Mouse (Mus musculus) left cerebral cortex, adult 2 months (tissue): ENCODE measurements at regions not wholly inside any gene's neighbourhood (a gene's known extent, or its start where the extent isn't known, plus 50 kb on each side); places are given as distances from the start of the nearest gene placed in this dataset.
A peak's percentile ranks its signal among the peaks of the same experiment; 100 is the strongest.
"Not testable (repeated sequence)": the region's sequence is repeated elsewhere in the genome, so short reads cannot be mapped to it uniquely, and the experiment has no call there.

Experiments used
- DNase-seq, 2 experiments: peaks; one replicate each; pipeline ENCODE4 v3.0.0; 2021 to 2022; ENCODE audit warnings: low spot score in 2 of 2, mixed read lengths in 1 of 2; ENCODE audit errors: extremely low spot score in 1 of 2
- H3K27ac ChIP-seq: fragments of 200-600 bp; 2 replicates; pipeline ENCODE4 v1.8.1; 2022
- H3K4me3 ChIP-seq: fragments of 200-600 bp; 2 replicates; pipeline ENCODE4 v1.8.1; 2022
- CTCF ChIP-seq: fragments of 200-600 bp; IDR thresholded peaks from 2 replicates; pipeline ENCODE4 v1.8.1; 2022; ENCODE audit warnings: antibody characterized with exemption, mild to moderate bottlenecking, moderate library complexity
- intact Hi-C: fragments of 180-260 bp; cut with DNase I; formaldehyde crosslinking; loops from one replicate; pipeline ENCODE4 v1.15.1; 2025

DNA sequence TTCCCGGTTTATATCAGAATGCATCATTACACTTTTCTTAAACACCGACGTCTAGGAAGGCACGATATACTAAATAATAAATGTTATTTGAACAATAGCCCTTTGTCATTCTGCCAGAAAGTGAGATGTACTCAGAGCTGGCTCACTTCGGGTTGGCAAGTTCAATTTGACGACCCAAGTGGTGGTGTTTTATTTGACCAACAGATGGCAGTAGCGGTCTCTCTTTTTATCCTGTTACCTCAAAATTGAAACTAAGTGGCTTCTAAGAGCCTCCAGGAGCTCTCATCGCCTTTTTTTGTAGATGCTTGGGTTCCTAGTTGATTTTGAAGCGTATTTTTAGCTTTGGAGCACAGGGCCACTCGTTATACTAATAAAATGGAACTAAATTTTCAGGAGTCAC is 66.7 kb upstream of the Chmp2b start:
- intact Hi-C loops, result loop anchor here (1.0 kb wide), 1 partner anchor 384 kb away; no protein-coding TSS in a partner anchor
- Histone ChIP-seq H3K27ac (no peak overlapping the region), H3K4me3 (peak overlapping the region; percentile 31; the same call in 1 of the 2 replicates)
- TF ChIP-seq CTCF, result peak; percentile 77
- DNase-seq, result peak; percentile 56 to 62

DNA sequence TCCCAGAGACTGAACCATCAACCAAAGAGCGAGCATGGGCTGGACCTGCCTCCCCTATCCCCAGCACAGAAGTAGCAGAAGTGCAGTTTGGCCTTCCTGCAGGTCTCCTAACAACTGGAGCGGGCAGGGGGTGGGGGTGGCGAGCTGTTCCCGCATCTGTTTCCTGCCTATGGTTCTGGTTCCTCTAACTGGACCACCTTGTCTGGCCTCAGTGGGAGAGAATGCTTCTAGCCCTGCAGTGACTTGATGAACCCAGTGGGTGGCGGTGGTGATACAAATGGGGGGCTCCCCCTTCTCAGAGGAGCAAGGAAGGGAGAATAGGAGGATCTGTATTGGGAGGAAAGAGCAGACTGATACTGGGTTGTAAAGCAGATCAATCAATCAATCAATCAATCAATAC is 69.2 kb upstream of the Chmp2b start:
- intact Hi-C loops, result no loop called here
- Histone ChIP-seq H3K4me3 (no peak overlapping the region), H3K27ac (no peak overlapping the region)
- DNase-seq, result no peak
- no peak for TF ChIP-seq CTCF

DNA sequence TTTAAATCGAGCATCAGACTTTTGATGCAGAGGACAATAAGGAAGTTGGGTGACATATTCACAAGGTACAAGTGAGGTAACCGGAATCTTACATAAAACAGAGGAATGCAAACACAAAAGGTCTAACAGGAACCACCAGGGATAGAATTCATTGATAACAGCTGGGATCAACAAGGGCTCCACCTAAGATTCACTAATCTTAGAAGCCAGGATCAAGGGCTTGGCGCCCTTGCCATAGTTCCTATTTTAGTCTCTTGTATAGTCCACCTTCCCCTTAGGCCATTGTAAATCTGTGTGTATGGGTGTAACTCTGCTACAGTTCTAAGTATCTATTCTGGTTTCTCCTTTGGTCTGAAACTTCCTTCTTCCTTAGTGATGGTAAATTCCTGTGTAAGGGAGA is 84.2 kb upstream of the Chmp2b start:
- intact Hi-C loops, result not testable (repeated sequence)

DNA sequence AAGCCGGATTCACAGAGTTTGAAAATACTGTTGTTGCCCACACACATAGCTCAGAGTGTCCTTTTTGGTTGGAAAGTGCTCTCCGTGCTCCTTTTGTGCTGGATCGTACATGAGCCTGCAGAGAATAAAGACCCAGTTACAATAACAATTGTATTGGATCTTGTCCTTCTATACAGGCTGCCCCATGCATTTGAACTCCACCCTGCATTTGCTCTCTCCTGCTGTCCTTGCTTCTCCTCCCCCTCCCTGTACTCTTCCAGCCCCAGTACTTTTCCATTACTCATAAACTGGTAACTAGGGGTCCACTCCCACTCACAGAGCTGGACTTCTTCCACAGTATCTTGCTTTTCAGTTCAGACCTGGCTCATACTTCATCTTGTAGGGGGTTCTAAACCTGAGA is 86.5 kb upstream of the Chmp2b start:
- TF ChIP-seq CTCF, result no peak
- DNase-seq, result no peak
- intact Hi-C loops, result no loop called here

More for the DNA sequence above, 84.2 kb upstream of the Chmp2b start:
- H3K27ac ChIP-seq, DNase-seq, H3K4me3 ChIP-seq: not testable (repeated sequence)

DNA sequence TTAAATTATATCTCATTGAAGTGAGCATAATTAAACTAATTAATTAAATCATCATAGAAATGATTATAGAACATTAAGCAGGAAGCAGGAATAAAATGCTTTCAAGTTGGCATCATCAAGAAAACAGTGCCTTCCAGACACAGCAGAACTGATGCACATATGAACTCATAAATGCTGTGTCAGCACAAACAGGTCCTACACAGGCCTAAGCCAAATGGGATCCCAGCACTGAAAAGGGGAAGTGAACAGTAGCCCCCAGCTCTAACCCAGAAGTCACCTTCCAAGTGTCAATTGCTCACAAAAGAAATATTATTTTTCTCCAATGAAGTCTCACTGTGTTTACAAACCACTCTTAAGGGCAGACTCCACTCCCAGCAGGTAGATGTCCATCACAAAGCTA is 93.0 kb upstream of the Chmp2b start:
- DNase-seq, result no peak
- H3K4me3 ChIP-seq, result no peak overlapping the region
- intact Hi-C loops, result no loop called here
- no peak for TF ChIP-seq CTCF
- no peak overlapping the region for H3K27ac ChIP-seq

More for the DNA sequence above, 86.5 kb upstream of the Chmp2b start:
- H3K4me3 ChIP-seq, result no peak overlapping the region
- H3K27ac ChIP-seq, result no peak overlapping the region

DNA sequence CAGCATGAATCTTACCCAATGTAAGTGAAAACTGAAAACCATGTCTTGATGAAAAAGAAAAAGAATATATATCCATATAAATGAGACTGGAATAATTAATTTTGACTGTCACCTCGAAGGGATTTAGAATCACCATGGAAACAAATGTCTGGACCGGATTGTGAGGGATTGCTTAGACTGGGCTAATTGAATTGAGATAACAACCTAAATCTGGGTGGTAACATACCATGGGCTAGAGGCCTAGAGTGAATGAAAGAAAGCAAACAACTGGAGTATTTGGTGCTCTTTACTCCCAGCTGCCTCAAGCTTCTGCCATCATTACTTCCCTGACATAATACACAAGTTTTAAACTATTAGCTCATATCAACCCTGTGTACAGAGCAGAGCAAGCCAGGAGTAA is 95.3 kb upstream of the Chmp2b start:
- H3K4me3 ChIP-seq, result no peak overlapping the region
- no peak for TF ChIP-seq CTCF
- H3K27ac ChIP-seq, result no peak overlapping the region
- no peak for DNase-seq
- intact Hi-C loops, result no loop called here

DNA sequence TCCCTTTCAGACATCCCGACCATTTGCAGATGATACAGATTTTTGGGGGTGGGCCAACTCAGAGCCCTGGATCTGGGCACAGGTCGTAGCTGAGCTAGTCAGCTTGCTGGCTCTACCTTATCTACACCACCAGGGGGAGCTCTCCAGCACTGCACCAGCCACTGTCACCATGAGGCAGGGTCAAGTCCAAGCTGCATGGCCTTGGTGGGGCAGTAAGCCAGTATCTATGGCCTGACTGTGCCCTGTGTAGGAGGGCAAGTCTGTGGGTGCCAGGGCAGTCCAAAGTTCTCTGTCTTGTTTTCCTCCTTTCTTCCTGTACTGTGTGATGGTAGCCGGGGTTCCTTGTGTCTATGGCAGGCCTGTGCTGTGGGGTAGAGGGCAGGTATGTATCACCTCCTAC is 102.3 kb upstream of the Chmp2b start:
- intact Hi-C loops, result no loop called here
- peak; percentile 55 for TF ChIP-seq CTCF
- no peak for DNase-seq
- Histone ChIP-seq H3K4me3 (no peak overlapping the region), H3K27ac (no peak overlapping the region)

DNA sequence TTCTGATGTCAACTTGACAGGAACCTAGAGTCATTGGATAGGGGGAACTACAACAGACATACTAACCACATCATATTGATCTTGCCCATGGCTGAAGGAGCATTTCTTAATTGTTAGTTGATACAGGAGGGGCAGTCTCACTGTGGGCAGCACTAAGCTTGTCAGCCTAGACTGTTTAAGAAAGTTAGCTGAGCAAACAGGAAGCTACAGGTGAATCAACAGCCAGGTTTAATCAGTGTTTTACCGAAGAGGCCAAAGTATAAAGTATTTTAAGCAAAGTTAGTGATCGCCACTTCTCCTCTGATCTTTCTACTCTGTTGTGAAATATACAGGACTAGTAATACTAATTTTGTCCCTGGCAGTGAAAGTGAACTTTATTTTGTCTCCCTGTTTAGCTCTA is 109.6 kb upstream of the Chmp2b start:
- intact Hi-C loops, result no loop called here
- Histone ChIP-seq H3K27ac (no peak overlapping the region), H3K4me3 (no peak overlapping the region)
- TF ChIP-seq CTCF, result no peak
- no peak for DNase-seq

DNA sequence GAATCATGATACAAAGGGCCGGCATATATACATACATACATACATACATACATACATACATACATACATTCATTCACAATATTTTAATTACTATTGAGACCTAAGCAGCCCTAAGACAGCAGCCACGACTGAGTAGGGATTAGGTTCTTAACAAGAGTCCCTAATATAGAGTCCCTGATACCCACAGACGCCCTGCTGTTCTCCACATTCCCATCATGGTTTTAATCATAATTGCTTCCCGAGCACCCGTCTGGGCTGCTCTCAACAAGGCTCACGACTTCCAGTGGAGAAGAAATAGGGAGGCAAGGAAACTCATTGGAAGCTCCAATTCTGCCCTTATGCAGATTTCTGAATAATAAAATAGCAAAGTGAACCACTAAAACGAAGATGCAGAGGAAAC is 120.6 kb upstream of the Chmp2b start:
- Histone ChIP-seq H3K4me3 (no peak overlapping the region), H3K27ac (no peak overlapping the region)
- no peak for DNase-seq
- intact Hi-C loops, result no loop called here
- no peak for TF ChIP-seq CTCF

DNA sequence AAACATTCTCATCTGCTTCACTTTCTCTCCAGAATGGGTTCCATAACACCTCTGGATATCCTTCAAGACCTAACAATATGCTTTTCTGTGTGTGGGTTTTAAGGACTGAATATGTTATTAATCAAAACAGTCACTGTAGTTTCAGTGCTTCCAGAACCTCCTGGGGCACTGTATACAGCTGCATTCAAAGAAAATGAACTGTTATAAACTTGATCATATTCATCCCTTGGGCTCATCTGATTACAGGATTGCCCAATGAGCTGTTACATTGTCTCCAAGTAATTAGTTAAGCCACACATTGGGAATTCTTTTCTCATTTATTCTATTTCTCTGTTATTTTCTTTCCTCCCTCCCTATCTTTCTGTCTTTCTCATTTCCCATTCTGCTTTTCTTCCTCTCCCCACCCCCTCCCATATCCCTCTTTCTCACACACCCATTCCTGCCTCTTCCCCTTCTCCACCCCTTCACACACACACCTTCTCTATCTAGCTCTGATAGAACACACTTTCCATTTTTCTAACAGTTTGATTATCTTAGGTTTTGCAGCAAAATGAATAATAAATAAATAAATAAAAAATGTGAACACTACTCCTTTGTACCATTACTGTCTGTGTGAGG is 121.3 kb upstream of the Chmp2b start:
- Histone ChIP-seq H3K4me3 (no peak overlapping the region), H3K27ac (no peak overlapping the region)
- TF ChIP-seq CTCF, result no peak
- no peak for DNase-seq
- intact Hi-C loops, result no loop called here

DNA sequence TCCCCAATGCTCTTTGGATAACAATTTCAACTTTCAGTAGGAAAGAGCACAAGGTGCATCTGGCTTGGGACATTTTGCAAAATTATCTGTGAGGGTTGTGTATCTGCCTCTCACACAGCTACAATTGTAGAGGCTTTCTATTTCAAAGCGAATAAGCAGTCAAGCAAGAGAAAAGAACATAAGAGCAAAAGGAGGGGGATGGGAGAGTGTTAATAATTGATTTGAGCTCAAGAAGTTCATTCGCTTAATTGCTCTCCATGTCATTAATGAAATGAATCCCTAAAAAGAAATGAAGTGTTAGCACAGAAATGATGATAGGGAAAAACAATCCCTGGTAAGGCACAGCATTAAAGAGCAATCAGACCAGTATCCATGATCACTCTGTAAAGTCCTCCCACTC is 121.4 kb upstream of the Vgll3 start:
- intact Hi-C loops, result no loop called here
- DNase-seq, result no peak
- H3K4me3 ChIP-seq, result no peak overlapping the region
- TF ChIP-seq CTCF, result no peak
- no peak overlapping the region for H3K27ac ChIP-seq

DNA sequence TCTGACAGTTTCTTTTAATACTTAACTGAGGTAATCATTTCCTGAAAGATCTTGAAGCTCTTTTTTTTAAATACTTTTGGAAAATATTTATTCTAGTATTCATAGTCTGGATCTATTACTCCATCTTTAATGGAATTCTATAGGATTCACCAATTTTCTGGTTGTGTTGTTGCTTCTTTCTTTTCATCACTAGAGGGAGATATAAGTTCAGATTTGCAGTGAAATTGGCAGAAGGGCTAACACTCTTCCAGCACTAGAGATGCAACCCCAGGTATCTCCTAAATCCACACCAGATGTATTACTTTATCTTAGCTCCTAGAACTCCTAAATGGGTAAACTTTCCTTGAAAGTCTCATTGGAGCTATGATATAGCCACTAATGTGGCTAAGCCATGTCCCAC is 99.4 kb upstream of the Vgll3 start:
- intact Hi-C loops, result loop anchor here (1.0 to 5.0 kb wide), 3 partner anchors 291 to 372 kb away; no protein-coding TSS in a partner anchor
- peak; percentile 57 for TF ChIP-seq CTCF

DNA sequence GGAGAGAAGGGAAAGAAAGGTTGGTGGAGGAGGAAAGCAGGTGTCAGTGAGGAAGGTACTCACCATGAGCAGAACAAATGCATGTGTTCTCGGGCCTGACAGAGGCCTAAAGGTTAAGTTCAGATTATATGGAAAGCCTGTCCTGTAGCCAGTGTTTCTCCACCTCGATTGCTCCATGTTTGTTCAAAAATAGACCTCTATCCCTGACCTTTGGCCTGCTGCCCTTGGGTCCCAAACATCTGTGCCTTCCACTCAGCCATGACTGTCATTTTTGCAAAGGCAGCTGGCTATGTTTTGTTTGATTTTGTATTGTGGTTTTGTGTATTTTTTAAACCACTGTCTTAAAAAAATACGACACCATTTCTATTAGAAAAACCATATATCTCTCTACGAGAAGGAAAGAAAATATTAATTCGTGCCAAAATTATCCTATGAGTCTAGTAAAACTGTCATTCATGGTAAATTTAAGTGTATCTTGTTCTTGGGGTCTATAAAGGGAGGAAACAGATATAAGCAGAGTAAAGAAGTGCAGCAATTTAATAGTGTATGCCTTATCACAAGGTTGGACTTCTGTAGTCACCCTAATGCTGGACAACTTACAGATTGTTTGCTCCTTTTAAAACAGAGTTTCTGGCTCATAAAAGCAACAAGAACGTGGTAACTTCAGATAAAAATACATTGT is 96.1 kb upstream of the Vgll3 start:
- intact Hi-C loops, result loop anchor here (5.0 kb wide), 1 partner anchor 368 kb away; no protein-coding TSS in a partner anchor
- Histone ChIP-seq H3K4me3 (no peak overlapping the region), H3K27ac (no peak overlapping the region)
- TF ChIP-seq CTCF, result no peak
- DNase-seq, result no peak

More for the DNA sequence above, 99.4 kb upstream of the Vgll3 start:
- no peak overlapping the region for H3K4me3 ChIP-seq
- H3K27ac ChIP-seq, result no peak overlapping the region
- no peak for DNase-seq
